Mouse (Mus musculus) layer of hippocampus, adult 18-20 months (tissue): ENCODE measurements at regions not wholly inside any gene's neighbourhood (a gene's known extent, or its start where the extent isn't known, plus 50 kb on each side); places are given as distances from the start of the nearest gene placed in this dataset.

Experiments
- DNase-seq, 2 experiments: peaks; one replicate each; pipeline ENCODE4 v3.0.0; 2022; ENCODE audit warnings: low spot score in 2 of 2

DNA sequence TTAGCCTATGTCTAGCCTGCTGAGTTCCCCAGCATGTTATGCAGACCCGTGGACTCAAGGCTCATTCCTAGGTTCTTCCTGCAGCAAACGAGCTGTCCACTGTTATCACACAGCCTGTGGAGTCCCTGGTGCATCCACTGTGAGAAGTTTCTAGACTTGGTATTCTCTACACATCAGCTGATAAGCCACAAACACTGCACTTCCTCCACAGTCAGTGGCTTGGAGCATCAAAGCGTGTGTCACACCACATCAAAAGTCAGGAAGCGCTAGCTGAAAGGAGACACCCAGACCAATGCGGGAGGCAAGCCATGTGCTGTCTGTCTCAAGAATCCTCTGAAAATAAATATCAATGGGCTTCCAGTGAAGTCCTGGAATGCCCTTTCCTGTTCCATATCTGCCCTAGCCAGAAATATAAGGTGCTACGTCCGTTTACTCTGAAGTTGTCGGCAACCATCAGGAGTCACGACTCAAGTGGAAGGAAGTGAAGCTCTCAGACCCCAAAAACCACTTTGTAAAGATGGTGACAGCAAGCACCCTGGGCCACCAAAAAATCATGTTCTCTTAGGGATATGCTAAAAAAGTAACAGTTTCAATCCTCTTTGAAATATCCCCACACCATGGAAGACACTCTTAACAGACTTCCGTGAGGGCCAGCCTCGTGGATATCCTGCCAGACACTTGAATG, 227.7 kb downstream of the Adgrl2 start:
- no peak for DNase-seq

DNA sequence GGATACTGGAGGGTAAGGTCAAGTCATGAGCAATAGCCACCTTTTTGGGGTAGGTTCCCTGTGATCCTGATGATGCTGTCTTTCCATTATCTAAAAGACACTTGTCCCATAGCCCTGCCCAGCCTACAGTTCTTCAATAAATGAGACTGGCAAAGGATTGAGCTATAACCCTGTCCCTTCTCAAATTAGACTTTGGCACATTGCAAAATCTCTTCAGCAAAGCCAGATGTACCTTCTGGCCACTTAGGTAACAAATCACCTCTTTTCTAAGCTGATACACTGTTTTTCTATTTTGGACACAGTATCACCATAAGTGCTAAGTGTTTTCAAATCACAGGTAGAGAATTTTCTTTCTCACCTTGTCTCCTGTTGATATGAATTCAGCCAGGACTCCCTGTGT, 228.8 kb downstream of the Adgrl2 start:
- DNase-seq, result no peak

DNA sequence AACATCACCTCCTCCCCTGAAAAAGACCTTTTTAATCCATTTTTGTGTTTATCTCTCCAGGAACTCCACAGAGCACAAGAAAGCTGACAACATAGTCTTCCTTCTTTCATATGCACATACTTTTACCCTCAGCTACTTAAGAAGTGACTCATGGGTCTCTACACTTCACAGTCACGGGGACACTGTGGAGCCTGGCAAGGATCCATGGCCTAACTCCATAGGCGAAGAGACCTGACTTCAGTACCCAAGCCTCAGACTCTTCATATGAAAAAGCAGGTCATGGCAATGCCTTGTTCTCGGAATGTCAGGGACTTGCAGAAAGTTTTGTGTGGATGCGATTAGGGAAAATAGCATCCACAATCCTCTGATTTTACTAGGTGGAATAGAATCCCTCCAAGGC, 230.9 kb downstream of the Adgrl2 start:
- no peak for DNase-seq

DNA sequence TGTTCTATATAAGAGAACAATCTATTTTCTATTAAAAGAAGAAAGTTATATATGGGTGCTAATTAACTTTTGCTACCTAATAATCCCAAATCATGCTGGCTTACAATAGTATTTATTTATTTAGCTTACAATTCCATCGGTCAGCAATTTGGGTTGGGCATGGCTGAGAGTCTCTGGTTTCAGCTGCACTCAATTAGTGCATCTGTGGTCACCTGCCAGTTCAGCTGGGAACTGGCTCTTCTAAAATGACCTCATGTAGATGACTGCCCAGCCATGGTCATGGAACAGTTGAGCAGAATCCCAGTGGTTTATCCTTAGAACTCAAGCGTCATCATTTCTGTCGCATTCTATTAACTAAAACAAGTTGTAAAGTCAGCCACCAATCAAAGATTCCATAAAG, 244.1 kb downstream of the Adgrl2 start:
- no peak for DNase-seq

DNA sequence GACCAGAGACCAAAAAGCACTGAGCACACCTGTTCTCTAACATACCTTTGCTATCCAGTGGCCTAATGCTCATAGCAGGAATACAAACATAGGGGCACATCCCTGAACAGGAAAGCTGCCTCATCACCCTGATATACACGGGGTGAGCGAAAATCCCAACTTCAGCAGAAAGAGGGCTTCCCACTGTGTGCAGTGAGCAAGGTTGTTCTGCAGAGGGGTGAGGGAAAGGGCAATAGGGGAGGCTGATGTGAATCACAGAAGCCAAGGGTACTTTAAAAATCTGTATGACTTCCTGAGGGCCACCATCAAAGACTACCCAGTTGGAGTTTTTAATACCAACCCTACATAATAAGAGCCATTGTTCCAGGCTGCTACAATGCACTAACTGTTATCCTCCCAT, 245.7 kb downstream of the Adgrl2 start:
- DNase-seq, result no peak

DNA sequence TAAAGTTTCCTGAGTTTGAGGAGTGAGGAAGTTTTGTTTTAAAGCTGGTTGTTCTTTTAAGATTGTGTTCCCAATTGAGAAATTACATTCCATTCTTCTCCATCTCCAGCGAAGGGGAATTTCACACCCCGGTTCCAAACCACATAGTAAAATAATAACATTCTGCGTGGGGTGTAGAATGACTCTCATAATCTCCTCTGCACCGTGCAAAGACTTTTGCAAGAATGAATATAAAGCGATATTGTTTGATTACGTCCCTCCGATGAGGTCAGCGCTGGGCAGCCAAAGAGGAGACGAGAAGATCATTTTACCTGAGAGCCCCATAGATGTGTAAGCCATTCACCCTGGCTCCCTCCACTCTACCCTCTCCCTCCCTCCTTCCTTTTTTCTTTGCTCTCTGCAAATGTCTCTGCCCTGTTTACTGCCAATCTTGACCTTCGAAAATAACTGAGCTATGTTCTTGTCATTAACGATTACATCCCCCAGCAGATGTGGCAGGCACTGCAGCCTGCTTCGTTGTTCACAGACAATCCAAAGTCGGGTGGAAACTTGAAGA, 256.1 kb downstream of the Adgrl2 start:
- DNase-seq, result no peak

DNA sequence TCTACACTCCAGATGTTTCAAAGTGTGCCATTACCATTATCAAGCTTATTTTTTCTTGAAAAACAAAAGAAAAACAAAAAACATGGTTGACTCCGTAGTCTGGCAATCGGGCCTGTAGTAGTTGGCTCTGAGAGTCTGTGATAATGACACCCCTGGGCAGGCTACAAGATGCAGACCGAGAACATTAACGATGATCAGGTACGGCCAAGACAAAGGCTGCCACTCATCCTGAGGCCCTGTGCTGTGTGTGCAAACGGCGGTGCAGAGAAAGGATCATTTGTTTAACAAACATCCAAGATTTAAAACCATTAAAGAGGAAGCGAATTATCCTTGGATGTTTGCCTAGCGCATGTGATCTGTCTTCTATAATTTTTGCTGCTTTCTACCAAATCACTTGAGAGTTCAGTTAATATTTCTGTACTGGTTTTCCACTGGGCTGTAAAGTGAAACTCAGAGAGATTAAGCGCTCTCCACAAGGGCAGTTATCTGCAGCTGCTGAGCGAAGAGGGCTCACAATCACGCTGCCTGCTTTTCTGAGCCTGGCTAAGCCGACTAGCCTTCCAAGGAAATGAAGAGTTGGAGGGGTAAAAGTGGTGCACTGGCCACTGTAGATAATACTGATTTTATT, 257.0 kb downstream of the Adgrl2 start:
- no peak for DNase-seq

DNA sequence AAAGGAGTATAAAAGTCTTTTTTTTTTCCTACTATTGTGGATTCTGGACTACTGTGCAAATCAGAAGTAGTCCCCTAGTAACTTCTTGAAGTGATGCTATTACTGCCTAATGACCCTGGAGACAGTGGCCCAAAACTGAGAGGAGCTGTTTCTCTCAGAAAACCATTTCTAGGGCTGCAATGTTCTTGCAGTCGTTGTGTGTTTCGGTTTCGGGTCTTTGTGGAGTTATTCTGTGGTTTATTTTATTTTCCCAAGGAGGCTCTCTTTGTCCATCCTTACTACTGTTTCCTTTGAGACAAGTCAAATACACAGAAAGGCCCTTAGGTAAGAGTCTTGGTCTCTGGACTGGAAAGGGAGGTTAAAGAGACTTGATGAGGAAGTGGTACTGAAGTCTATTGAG, 258.9 kb downstream of the Adgrl2 start:
- no peak for DNase-seq

DNA sequence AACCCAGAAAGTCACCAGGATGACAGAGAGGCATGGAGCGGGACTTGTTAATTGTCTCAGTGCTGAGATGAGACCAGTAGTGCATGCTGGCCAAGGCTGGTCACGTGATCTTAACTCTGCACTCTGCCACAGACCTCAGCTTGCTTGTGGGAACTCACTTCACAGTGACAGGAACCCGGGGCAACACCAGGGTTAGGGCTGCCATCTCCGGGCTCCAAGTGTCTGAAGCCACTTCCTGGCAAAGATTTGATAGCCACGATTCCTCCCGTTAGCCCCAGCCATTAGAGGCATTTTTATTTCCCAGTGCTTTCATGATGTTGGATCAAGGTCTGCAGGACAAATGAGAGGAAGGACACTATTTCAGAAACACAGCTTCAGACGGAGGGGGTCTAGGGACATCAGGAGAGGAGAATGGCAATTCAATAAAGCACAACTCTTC, 261.1 kb downstream of the Adgrl2 start:
- DNase-seq, result no peak

DNA sequence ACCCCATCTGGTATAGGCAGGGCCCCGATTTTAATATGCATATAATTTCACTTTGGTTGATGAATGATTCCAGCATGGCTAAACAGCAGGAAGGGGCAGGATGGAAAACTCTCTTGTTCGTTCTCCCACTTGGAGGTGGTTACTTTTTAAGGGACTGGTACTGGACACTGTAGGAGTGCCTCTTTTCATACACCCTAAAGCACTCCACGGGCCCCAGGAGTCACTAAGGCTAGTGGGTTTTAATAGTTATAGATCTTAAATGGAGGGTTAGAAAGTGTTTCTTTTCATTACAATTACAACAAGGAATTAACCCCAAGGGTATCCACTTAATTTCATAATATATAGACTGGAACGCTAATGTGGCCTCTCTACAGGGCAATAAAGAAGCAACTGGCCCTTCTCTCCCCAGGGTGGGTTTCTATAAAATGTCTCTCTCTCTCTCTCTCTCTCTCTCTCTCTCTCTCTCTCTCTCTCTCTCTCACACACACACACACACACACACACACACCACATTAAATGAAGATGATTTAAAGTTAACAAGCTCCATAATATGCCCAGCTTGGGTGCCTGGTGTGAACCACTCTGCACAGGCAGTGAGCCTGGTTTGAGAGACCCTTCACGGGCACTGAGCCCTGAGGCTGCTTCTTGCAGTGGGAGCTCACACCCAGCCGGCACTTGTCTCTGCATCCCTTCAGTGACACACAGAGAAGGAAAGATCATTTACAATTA, 261.7 kb downstream of the Adgrl2 start:
- DNase-seq, result no peak

DNA sequence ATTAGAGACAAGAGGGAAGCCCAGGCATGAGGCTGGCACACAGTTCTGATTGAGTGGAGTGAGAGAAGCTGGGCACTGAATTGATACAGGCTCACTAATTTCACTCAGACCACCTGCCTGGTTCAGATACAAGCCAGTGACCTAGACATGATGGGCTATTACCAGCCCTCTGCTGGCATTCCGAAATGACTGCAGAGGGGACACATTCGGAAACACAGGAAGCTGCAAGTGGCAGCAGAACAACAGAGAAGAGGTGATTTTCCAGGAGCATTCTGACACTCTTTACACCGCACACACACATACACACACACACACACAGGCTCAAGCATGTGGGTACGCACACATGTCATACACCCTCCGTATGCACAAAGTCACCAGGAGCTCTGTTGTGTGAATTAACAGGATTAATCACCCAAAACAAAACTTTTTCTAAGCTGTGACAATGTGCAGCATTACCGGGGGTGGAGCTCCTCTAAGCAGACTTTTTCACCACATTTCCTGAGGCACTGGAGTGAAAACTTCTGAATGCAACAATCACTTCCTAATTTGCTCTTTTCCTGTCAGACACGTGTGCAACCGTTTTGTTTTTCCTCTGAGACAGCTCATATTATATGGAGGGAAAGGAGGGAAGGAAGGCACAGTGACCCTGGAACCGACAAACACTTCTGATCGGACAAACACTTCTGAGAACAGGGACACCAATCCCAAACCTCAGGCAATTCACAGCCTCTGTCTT, 263.6 kb downstream of the Adgrl2 start:
- DNase-seq, result no peak

DNA sequence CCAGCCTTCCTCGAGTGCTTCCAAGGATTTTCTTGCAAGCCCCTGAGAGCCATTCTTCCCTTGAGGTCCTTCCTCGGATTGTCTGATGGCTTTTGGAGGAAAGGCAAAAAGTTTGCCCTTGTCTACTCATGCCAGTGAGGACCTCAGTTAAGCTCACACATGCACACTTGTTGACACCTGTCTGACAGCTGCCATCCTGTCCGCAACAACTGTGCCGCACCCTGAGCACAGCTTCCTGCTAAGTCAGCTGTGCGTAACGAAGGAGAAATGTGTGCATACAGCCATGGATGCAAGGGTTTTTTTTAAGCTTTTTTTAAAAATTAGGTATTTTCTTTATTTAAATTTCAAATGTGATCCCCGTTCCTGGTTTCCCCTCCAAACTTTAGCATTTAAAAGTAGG, 293.8 kb downstream of the Adgrl2 start:
- no peak for DNase-seq

DNA sequence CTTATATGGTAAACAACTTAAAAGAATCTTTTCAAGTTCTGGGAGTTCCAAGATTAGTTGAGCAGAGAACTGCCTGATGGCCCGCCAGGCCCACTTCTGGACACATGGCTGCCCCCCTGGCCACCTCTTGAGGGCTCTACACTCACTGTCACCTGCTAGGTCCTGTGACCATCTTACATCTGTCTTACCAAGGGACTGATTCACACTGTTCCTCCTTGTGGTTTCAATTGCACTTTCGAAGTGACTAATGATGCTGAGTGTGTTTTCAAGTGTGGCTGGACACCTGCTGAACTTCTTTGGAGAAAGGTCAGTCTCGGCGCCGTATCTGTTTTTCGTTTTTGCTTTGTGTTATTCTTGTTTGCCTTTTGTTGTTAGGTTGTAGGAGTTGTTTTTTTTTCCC, 294.9 kb downstream of the Adgrl2 start:
- no peak for DNase-seq

DNA sequence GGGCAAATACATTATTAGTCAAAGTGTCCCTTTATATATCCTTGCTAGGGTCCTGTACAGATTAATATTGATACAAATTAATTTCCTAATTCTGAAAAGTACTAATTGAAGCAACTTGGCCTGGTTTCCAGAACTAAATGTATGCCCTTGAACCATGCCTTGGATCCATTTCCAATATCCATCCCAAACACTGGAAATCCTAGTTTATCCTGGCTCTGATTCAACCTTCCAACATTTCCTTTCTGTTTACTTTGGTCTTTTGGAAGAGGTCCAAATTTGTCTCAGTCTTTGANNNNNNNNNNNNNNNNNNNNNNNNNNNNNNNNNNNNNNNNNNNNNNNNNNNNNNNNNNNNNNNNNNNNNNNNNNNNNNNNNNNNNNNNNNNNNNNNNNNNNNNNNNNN, 307.2 kb downstream of the Adgrl2 start:
- DNase-seq, result no peak

DNA sequence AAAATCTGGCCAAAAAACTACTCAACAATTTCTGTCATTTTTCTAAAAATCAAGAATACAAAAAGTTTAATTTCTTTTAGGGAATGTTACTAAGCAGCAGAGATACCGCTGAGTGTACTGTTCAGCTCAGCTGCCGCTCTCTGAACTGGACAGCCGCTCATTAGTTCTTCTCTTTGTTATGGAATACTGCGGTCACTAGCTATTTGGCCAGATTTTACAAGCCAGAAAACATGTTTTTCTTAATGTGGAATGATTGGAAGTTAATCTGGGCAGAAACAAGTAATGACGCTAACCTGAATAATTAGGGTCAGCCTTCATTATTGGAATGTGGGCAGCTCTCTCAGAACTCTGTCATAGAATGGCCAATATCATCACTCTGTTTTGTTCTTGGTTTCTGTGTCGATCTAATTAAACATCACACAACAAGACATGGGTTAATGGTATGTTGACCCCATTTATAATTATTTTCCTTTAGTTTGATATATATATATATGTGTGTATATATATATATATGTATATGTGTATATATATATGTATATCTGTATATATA, 307.8 kb downstream of the Adgrl2 start:
- no peak for DNase-seq

DNA sequence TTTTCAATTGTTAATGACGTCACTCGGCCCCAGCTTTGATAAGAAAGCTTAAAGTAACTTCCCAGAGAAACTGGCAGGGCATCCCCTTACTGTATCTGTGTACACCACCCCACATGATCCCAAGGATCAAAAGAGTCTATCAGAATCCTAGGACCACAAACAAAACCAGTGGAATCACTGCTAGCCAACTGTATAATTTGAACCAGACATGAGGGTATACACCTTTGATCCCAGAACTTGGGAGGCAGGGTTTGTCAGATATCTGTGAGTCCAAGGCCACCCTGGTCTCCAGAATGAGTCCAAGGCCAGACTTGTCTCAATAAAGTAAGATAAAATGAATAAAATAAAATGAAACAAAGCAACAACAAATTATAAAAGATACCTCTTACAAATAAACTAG, 309.2 kb downstream of the Adgrl2 start:
- no peak for DNase-seq

DNA sequence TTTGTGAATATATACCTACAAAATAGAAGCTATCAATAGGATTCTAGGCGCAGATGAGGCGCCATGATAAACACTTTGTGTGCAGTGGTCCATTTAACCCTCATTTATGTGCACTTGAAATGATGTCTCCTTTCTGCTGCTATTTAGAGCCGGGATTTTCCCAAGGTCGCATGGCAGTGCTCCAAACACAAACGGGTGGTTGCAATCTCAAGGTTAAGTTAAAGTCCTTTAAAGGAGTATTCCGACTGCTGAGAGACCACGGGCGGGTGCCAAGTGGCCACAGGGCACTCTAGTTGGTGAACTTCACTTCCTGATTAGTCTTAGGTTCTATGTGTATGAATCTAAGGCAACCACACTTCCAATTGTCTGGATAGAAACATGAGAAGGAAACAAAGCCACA, 309.6 kb downstream of the Adgrl2 start:
- no peak for DNase-seq

DNA sequence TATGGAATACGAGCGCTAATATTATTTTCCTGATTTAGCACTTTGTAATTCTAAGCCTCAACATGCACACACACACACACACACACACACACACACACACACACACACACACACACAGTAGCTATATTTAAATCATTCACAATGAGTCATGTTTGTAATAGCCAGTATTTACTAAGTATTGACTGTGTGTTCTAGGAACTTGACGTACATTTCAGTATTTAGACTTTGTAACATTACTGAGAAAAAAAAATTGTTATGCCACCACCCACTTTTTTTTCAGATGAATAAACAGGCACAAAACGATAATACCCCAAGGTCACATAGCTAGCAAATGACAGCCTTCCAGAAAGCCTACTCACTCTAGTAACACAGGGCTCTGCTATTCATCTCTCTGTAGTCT, 310.3 kb downstream of the Adgrl2 start:
- no peak for DNase-seq

DNA sequence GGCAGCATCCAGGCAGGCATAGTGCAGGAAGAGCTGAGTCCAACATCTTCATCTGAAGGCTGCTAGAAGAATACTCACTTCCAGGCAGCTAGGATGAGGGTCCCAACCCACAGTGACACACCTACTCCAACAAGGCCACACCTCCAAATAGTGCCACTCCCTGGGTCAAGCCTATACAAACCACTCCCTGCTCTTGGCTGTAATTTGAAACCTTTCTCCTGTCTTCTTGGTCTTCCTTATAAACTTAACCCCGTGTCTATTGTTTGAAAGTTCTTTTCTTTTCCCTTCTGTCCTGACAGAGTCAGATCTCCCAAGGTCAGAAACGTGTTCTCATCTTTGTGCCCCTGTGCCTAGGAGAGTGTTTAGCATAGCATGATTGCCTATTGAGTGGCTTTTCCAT, 311.2 kb downstream of the Adgrl2 start:
- DNase-seq, result no peak

DNA sequence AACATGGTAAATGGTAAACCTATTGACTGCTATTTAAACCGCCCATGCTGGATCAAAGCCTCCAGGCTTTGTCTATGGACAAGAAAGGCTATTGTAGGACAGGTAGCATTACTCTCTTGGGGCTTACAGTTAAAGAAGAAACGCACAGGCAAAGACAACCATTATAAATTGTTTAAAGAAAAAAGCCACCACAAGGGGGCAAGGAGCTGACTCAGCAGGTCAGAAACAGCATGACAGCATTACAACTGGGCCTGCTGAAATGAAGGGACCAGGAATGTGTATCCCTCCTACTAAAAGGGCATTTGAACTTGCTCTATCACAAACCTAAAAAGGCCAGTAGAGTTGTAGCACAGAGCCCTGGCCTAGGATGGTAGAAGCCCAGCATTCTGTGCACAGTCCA, 314.3 kb downstream of the Adgrl2 start:
- no peak for DNase-seq

DNA sequence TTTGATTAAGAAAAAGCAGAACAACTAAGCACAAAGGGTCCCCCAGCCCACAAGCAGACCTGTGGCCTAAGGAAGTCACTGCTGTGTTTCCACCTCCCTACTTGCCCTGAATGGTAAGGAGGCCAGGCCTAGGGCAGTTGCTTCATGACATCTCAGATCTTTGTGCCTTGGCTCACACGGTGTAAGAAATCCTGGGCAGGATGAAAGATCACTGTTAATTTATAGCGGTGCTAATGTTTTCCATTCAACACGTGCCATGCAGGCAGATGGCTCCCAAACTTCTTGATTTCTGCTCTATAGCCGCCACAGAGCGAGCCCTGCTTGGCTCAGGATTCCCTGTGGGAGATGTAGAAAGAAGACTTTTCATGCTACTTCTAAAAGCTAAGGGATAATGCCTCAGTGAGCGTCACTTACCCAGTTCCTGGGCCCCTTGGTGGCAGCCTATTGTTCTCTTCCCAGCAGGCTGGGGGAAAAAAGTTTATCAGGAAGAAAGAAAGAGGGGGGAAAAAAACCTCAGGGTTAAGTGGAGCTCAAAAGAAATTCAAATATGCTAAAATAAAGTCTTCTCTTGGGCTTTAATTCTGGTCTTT, 327.4 kb downstream of the Adgrl2 start:
- no peak for DNase-seq
